ENCODE assay signal across 9 mouse cellular contexts in genomic region chr4:45010806-45011415, GRCm38 (mm10). TPM values are rescaled to one million over a fixed set of nuclear protein-coding genes. Genes with fewer than 3 reads are reported as not detected.
DNase-seq lines count a peak whose midpoint lies in the region; ATAC-seq and TF ChIP-seq lines count a peak whose summit lies in the region.
"Had no signal": no experiment of that assay in that cellular context is flagged by ENCODE, and none has a peak within 500 bp of the region (broad histone marks: within the 10 kb centered on the region; RNA-seq: fewer than 3 reads in every experiment).

No protein-coding gene starts in this region.

- H3K27me3 ChIP-seq in heart, embryonic 15.5 days, result no peaks in the 10 kb centered on the region
- no peaks in the 10 kb centered on the region for H3K27me3 ChIP-seq in limb, embryonic 11.5 days (ENCODE audit: control insufficient read depth, insufficient read depth, low read length)
- no peaks in the 10 kb centered on the region for H3K27me3 ChIP-seq in neural tube, embryonic 13.5 days
- H3K27me3 ChIP-seq: Patski had no signal

- peak overlapping the region; percentile 63 for H3K4me2 ChIP-seq in heart, embryonic 15.5 days
- peak overlapping the region; percentile 57 for H3K4me2 ChIP-seq in limb, embryonic 11.5 days (ENCODE audit: low read depth, severe bottlenecking)
- peak overlapping the region; percentile 73 for H3K4me2 ChIP-seq in neural tube, embryonic 13.5 days

- ATAC-seq in heart, embryonic 15.5 days (replicated peaks; ENCODE audit: insufficient number of reproducible peaks, insufficient read depth, low FRiP score, low read depth), result no peak
- ATAC-seq in limb, embryonic 11.5 days (ENCODE audit: insufficient number of reproducible peaks, low FRiP score, low TSS enrichment, low read depth), result no peak
- ATAC-seq in neural tube, embryonic 13.5 days (ENCODE audit: low read depth), result no peak

- no peaks in the 10 kb centered on the region for H3K36me3 ChIP-seq in heart, embryonic 15.5 days
- H3K36me3 ChIP-seq in limb, embryonic 11.5 days (ENCODE audit: control insufficient read depth, insufficient read depth, low read length), result no peaks in the 10 kb centered on the region
- H3K36me3 ChIP-seq in neural tube, embryonic 13.5 days, result no peaks in the 10 kb centered on the region

- TF ChIP-seq CTCF in bone marrow, adult 2 months (IDR thresholded peaks at IDR 0.05; ENCODE audit: control insufficient read depth, insufficient read depth, low read length), result no peak

- peak overlapping the region; percentile 81 for H3K9ac ChIP-seq in heart, embryonic 15.5 days
- H3K9ac ChIP-seq in limb, embryonic 11.5 days (ENCODE audit: low read length), result peak overlapping the region; percentile 87; the same call in 1 of the 2 replicates
- H3K9ac ChIP-seq in neural tube, embryonic 13.5 days, result peak overlapping the region; percentile 94

- peaks cover 3% of the 10 kb centered on the region; the same call in 1 of the 2 replicates for H3K4me1 ChIP-seq in bone marrow, adult 2 months (ENCODE audit: control insufficient read depth, insufficient read depth, low read length)
- H3K4me1 ChIP-seq in heart, embryonic 15.5 days (replicated peaks), result peaks cover 23% of the 10 kb centered on the region
- H3K4me1 ChIP-seq in limb, embryonic 11.5 days (ENCODE audit: control insufficient read depth, insufficient read depth, low read length), result peaks cover 6% of the 10 kb centered on the region
- peaks cover 27% of the 10 kb centered on the region for H3K4me1 ChIP-seq in neural tube, embryonic 13.5 days (replicated peaks)

- TF ChIP-seq POLR2A in bone marrow, adult 2 months (IDR thresholded peaks at IDR 0.05; ENCODE audit: borderline replicate concordance, control insufficient read depth, low read depth, low read length), result no peak

- no peaks in the 10 kb centered on the region for H3K9me3 ChIP-seq in heart, embryonic 15.5 days (replicated peaks)
- H3K9me3 ChIP-seq in limb, embryonic 11.5 days (ENCODE audit: control insufficient read depth, low read length), result no peaks in the 10 kb centered on the region
- no peaks in the 10 kb centered on the region for H3K9me3 ChIP-seq in neural tube, embryonic 13.5 days

- no peak overlapping the region for H3K27ac ChIP-seq in bone marrow, adult 2 months (ENCODE audit: control insufficient read depth, insufficient read depth, low read depth, low read length, poor library complexity)
- peak overlapping the region; percentile 96 for H3K27ac ChIP-seq in heart, embryonic 15.5 days
- H3K27ac ChIP-seq in limb, embryonic 11.5 days (replicated peaks; ENCODE audit: low read depth, low read length), result no peak overlapping the region
- H3K27ac ChIP-seq in neural tube, embryonic 13.5 days (replicated peaks), result peak overlapping the region; percentile 97; the same call in 1 of the 2 replicates

- H3K4me3 ChIP-seq in bone marrow, adult 2 months (replicated peaks; ENCODE audit: control insufficient read depth, low read depth, low read length), result peak overlapping the region; percentile 56
- peak overlapping the region; percentile 84 for H3K4me3 ChIP-seq in heart, embryonic 15.5 days
- H3K4me3 ChIP-seq in limb, embryonic 11.5 days (ENCODE audit: low read depth, low read length), result peak overlapping the region; percentile 80
- peak overlapping the region; percentile 86 for H3K4me3 ChIP-seq in neural tube, embryonic 13.5 days

- WGBS in bone marrow, adult 2 months, result 3% methylated on average over 11 of the region's 11 CpGs
- 13% methylated on average over 11 of the region's 11 CpGs for WGBS in heart, embryonic 15.5 days
- WGBS in limb, embryonic 11.5 days, result 13% methylated on average over 11 of the region's 11 CpGs
- 9% methylated on average over 11 of the region's 11 CpGs for WGBS in neural tube, embryonic 13.5 days

- peak; percentile 40 for DNase-seq in embryo, embryonic 10 days (ENCODE audit: low spot score)
- no peak for DNase-seq in embryo, embryonic 11 days
- DNase-seq in limb, embryonic 11.5 days (ENCODE audit: low spot score), result no peak
- no peak for DNase-seq in right cerebral cortex, postnatal 14 days
- no peak for DNase-seq in gastrocnemius, adult 8-10 months (ENCODE audit: low spot score in 2 of 2)

RNA-seq across cellular contexts. Expression of gene Zbtb5, which starts 1.3 kb away (rescaled TPM):
- polyA plus RNA-seq in bone marrow, adult 2 months (2011; ENCODE audit: insufficient read depth, insufficient read length, low replicate concordance, missing spikeins), result 3.3 and 6.5 TPM in 2 replicates
- 12.5 and 15.3 TPM in 2 replicates for polyA plus RNA-seq in heart, embryonic 15.5 days (2015; fragmentation: Nextera tagmentation; extraction: Ambion mirVana)
- polyA plus RNA-seq in limb, embryonic 11.5 days (2014; fragmentation: Nextera tagmentation; extraction: Ambion mirVana), result 41.1 and 41.8 TPM in 2 replicates
- 35.6 and 42.4 TPM in 2 replicates for polyA plus RNA-seq in neural tube, embryonic 13.5 days (2015; fragmentation: Nextera tagmentation; extraction: Ambion mirVana)
- 1 to 10 TPM; 2.2 to 2.7 (median 2.5) TPM for total RNA-seq in gastrocnemius, adult 8-10 months (2022)

RNA-seq across cellular contexts. Expression of gene Polr1e, which starts 7.5 kb away (rescaled TPM):
- 7.8 and 11.3 TPM in 2 replicates for polyA plus RNA-seq in bone marrow, adult 2 months (2011; ENCODE audit: insufficient read depth, insufficient read length, low replicate concordance, missing spikeins)
- 71.2 and 73.8 TPM in 2 replicates for polyA plus RNA-seq in heart, embryonic 15.5 days (2015; fragmentation: Nextera tagmentation; extraction: Ambion mirVana)
- polyA plus RNA-seq in limb, embryonic 11.5 days (2014; fragmentation: Nextera tagmentation; extraction: Ambion mirVana), result 56.3 and 67.3 TPM in 2 replicates
- 33.0 and 45.1 TPM in 2 replicates for polyA plus RNA-seq in neural tube, embryonic 13.5 days (2015; fragmentation: Nextera tagmentation; extraction: Ambion mirVana)
- 1 to 10 TPM; 3.7 to 6.7 (median 4.0) TPM for total RNA-seq in gastrocnemius, adult 8-10 months (2022)

RNA-seq across cellular contexts. Expression of gene Grhpr, which starts 29.7 kb away (rescaled TPM):
- 5.9 and 8.7 TPM in 2 replicates for polyA plus RNA-seq in bone marrow, adult 2 months (2011; ENCODE audit: insufficient read depth, insufficient read length, low replicate concordance, missing spikeins)
- 83.5 and 85.2 TPM in 2 replicates for polyA plus RNA-seq in heart, embryonic 15.5 days (2015; fragmentation: Nextera tagmentation; extraction: Ambion mirVana)
- 61.5 and 70.7 TPM in 2 replicates for polyA plus RNA-seq in limb, embryonic 11.5 days (2014; fragmentation: Nextera tagmentation; extraction: Ambion mirVana)
- 27.2 and 29.7 TPM in 2 replicates for polyA plus RNA-seq in neural tube, embryonic 13.5 days (2015; fragmentation: Nextera tagmentation; extraction: Ambion mirVana)
- 10 to 100 TPM; 21.2 to 29.7 (median 26.3) TPM for total RNA-seq in gastrocnemius, adult 8-10 months (2022)

Comparison
In these comparisons a context has a peak if more than half of its experiments do, and no peak if none do; other contexts are left out.
1. H3K27ac ChIP-seq: peak in heart, embryonic 15.5 days (single experiment) and neural tube, embryonic 13.5 days (single experiment); none in bone marrow, adult 2 months (single experiment) and limb, embryonic 11.5 days (single experiment).
2. Peak in every context shown above with its lines, with median percentiles within 50 percentile points of each other: H3K4me3 ChIP-seq, H3K4me2 ChIP-seq and H3K9ac ChIP-seq.